Mouse (Mus musculus) E14TG2a.4 (cell line): ENCODE results near the gene Cldn4.

Source experiments
- CTCF ChIP-seq: conservative IDR thresholded peaks from 2 replicates; pipeline ENCODE4 v1.5.1; 2014; ENCODE audit warnings: low read length
- POU5F1 ChIP-seq: IDR thresholded peaks from 2 replicates; pipeline ENCODE4 v1.6.1; 2014; ENCODE audit warnings: low read length, borderline replicate concordance

DNA sequence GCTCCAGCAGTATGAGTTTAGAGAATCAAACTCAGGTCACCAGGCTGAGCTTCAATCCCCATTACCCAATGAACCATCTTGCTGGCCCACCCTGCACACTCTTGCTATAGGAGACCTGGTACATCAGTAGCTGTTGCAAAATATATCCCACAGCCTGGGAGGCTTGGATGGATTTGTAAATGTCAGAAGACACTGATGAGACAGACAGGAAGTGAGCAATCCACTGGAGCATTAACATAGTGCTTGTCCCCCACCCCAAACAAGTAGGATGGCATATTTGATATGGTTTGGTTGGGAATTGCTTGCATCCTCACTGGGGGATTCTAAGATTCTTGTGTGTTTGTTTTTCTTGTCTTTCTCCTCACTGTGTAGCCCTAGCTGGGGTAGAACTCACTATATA, 26.3 kb upstream of the Cldn4 start:
- TF ChIP-seq CTCF, result no peak
- TF ChIP-seq POU5F1, result no peak
